Mouse (Mus musculus): ENCODE results near the gene Zmynd11. TPM values are rescaled to one million over a fixed set of nuclear protein-coding genes. Genes with fewer than 3 reads are reported as not detected.
A peak's percentile ranks its signal among the peaks of the same experiment; 100 is the strongest.
"Not testable (repeated sequence)": the region's sequence is repeated elsewhere in the genome, so short reads cannot be mapped to it uniquely, and the experiment has no call there.

The Zmynd11 gene
- polyA plus RNA-seq, 1 experiment from 2014 or later: 104 TPM

GRCm38 (mm10) chr13:9757842-9758491, 7.2 kb downstream of the Zmynd11 start:
- H3K36me3 ChIP-seq (replicated peaks): no peaks in the 10 kb centered on the region
- peak overlapping the region; percentile 62; the same call in 1 of the 2 replicates for H3K27ac ChIP-seq
- peaks cover 69% of the 10 kb centered on the region for H3K4me1 ChIP-seq
- H3K27me3 ChIP-seq (ENCODE audit: poor library complexity, severe bottlenecking): no peaks in the 10 kb centered on the region
- DNase-seq (ENCODE audit: extremely low spot score, low spot score): no peak
- H3K4me3 ChIP-seq: no peak overlapping the region
- 81% methylated on average over 9 of the region's 9 CpGs for WGBS
- H3K9me3 ChIP-seq: no peaks in the 10 kb centered on the region

DNA sequence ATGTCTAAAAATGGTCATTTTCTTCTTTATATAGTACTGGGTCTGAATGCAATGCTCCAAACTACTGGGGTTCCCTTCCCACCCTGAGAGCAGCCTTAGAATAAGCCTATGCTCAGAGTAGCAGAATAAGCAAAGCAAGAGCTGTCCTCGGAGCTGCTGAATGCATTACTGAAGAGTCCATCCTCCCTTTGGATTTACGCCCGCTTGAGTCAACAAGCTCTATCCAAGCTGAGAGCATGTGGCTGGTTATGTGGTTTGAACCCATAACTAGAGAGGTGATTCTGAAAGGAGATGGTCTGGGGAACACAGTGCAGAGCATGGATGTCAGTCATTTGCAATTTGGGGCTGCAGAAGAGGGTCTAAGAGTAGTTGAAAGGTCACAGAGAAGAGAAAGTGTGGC, 11.4 kb downstream of the Zmynd11 start:
- H3K36me3 ChIP-seq (replicated peaks): no peaks in the 10 kb centered on the region
- WGBS: 60% methylated on average over 3 of the region's 3 CpGs
- H3K27me3 ChIP-seq (ENCODE audit: poor library complexity, severe bottlenecking): no peaks in the 10 kb centered on the region
- no peak overlapping the region for H3K27ac ChIP-seq
- peaks cover 26% of the 10 kb centered on the region for H3K4me1 ChIP-seq
- DNase-seq (ENCODE audit: extremely low spot score, low spot score): no peak
- no peaks in the 10 kb centered on the region for H3K9me3 ChIP-seq
- no peak overlapping the region for H3K4me3 ChIP-seq

- 86% methylated on average over 1 of the region's 1 CpGs for WGBS
- no peaks in the 10 kb centered on the region for H3K27me3 ChIP-seq (ENCODE audit: poor library complexity, severe bottlenecking)
- no peaks in the 10 kb centered on the region for H3K36me3 ChIP-seq (replicated peaks)
- DNase-seq (ENCODE audit: extremely low spot score, low spot score): no peak
- no peaks in the 10 kb centered on the region for H3K9me3 ChIP-seq
- no peak overlapping the region for H3K4me3 ChIP-seq
- H3K4me1 ChIP-seq: peaks cover 14% of the 10 kb centered on the region
- no peak overlapping the region for H3K27ac ChIP-seq
Observed at GRCm38 (mm10) chr13:9750320-9750719, 14.8 kb downstream of the Zmynd11 start.

- H3K9me3 ChIP-seq: no peaks in the 10 kb centered on the region
- H3K4me1 ChIP-seq: peaks cover 14% of the 10 kb centered on the region
- H3K27me3 ChIP-seq (ENCODE audit: poor library complexity, severe bottlenecking): no peaks in the 10 kb centered on the region
- no peak overlapping the region for H3K4me3 ChIP-seq
- H3K27ac ChIP-seq: no peak overlapping the region
- DNase-seq (ENCODE audit: extremely low spot score, low spot score): no peak
- 93% methylated on average over 4 of the region's 4 CpGs for WGBS
- H3K36me3 ChIP-seq (replicated peaks): no peaks in the 10 kb centered on the region
Observed at GRCm38 (mm10) chr13:9749796-9750195, 15.3 kb downstream of the Zmynd11 start.

- H3K9me3 ChIP-seq: no peaks in the 10 kb centered on the region
- DNase-seq (ENCODE audit: extremely low spot score, low spot score): no peak
- H3K4me1 ChIP-seq: 0 out of 2 replicates have a peak, but pooled peaks cover 8% of the 10 kb centered on the region
- H3K27me3 ChIP-seq (ENCODE audit: poor library complexity, severe bottlenecking): no peaks in the 10 kb centered on the region
- H3K27ac ChIP-seq: no peak overlapping the region
- H3K4me3 ChIP-seq: no peak overlapping the region
- 82% methylated on average over 2 of the region's 2 CpGs for WGBS
- H3K36me3 ChIP-seq (replicated peaks): peaks cover 11% of the 10 kb centered on the region
Observed at GRCm38 (mm10) chr13:9738190-9738589, 26.9 kb downstream of the Zmynd11 start.

DNA sequence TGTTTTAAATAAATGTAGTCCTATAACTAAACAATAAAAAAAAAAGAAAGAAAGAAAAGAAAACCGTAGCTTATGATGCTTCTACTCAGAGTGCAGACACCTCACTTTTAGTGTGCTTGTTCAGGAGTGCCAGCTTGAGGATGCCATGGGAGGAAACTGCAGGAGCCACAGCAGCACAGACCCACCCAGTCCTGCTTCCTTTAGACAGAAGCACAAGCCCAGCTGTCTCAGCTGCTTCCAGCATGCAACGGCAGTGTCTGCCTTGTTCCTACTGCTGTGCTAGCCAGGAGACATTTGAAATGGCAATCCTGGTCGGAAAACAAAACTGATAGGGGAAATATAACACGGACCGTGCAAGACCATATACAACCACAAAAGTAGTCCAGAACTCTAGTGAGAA, 28.1 kb downstream of the Zmynd11 start:
- WGBS: 88% methylated on average over 5 of the region's 5 CpGs
- no peak overlapping the region for H3K4me3 ChIP-seq
- peaks cover 18% of the 10 kb centered on the region for H3K36me3 ChIP-seq (replicated peaks)
- 0 out of 2 replicates have a peak, but pooled peaks cover 3% of the 10 kb centered on the region for H3K4me1 ChIP-seq
- H3K27me3 ChIP-seq (ENCODE audit: poor library complexity, severe bottlenecking): no peaks in the 10 kb centered on the region
- DNase-seq (ENCODE audit: extremely low spot score, low spot score): no peak
- H3K27ac ChIP-seq: no peak overlapping the region
- H3K9me3 ChIP-seq: no peaks in the 10 kb centered on the region

DNA sequence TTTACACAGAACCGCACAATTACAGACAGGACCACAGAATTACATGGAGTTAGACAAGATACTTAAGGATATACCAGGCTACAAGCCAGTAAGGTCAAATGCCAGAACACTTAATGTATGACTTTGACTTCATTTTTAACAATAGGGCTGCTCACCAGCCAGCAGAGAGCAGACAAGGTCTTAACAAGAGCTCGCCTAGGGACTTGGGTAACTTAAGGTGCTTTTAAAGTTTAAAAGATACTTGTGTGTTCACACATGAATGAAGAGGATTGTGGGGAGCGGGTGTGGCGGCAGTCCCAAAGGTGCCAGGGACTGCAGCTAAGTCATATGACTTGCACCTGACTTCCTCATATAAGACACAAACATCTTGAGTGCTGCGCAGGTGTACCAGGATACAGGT, 32.9 kb downstream of the Zmynd11 start:
- peaks cover 53% of the 10 kb centered on the region for H3K36me3 ChIP-seq (replicated peaks)
- not testable (repeated sequence) for H3K27ac ChIP-seq; H3K9me3 ChIP-seq; DNase-seq (ENCODE audit: extremely low spot score, low spot score); H3K27me3 ChIP-seq (ENCODE audit: poor library complexity, severe bottlenecking); H3K4me1 ChIP-seq; H3K4me3 ChIP-seq
- 94% methylated on average over 4 of the region's 5 CpGs for WGBS

DNA sequence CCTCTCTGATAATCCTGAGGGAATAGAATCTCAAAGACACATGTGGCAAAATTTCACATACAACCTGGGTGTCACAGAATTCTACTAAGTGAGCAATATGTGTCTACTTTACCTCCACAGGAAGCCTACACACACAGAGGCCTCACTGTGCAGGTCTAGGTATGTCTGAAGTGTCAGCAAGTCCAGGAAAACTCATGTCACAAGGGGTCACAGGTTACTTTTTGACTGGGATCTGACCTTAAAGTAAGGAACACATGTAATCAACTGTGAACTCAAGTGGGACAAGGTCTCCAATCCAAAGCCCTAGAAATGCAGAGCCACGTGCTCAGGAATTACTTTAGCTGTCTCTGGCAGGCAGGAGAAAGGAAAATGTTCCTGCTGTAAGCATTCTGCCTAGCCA, 36.1 kb downstream of the Zmynd11 start:
- H3K9me3 ChIP-seq: no peaks in the 10 kb centered on the region
- no peak overlapping the region for H3K4me3 ChIP-seq
- 0 out of 2 replicates have a peak, but pooled peaks cover 2% of the 10 kb centered on the region for H3K4me1 ChIP-seq
- 90% methylated on average over 1 of the region's 1 CpGs for WGBS
- no peak overlapping the region for H3K27ac ChIP-seq
- H3K27me3 ChIP-seq (ENCODE audit: poor library complexity, severe bottlenecking): no peaks in the 10 kb centered on the region
- DNase-seq (ENCODE audit: extremely low spot score, low spot score): no peak
- peaks cover 74% of the 10 kb centered on the region for H3K36me3 ChIP-seq (replicated peaks)

DNA sequence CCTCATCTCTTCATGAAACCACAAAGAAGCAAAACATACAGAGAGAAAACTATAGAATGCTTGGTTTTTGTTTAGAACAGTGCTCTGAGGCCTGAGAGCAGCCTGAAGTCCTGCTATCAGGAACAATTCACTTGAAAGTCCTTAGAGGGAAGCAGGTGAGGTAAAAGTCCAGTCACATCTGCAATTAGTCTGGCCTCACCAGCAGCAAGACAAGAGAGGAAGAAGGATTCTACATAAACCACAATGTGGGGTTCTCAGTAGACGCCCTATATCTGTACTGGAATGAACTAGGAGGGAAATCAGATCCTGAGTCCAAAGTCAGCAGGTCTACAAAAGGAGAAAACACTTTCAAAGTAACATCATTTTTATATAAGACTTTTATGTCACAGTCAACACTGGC, 49.9 kb downstream of the Zmynd11 start:
- H3K27ac ChIP-seq: no peak overlapping the region
- WGBS: 97% methylated on average over 1 of the region's 1 CpGs
- no peak for DNase-seq (ENCODE audit: extremely low spot score, low spot score)
- H3K27me3 ChIP-seq (ENCODE audit: poor library complexity, severe bottlenecking): no peaks in the 10 kb centered on the region
- peaks cover 31% of the 10 kb centered on the region for H3K36me3 ChIP-seq (replicated peaks)
- H3K4me1 ChIP-seq: no peaks in the 10 kb centered on the region
- no peak overlapping the region for H3K4me3 ChIP-seq
- H3K9me3 ChIP-seq: no peaks in the 10 kb centered on the region

DNA sequence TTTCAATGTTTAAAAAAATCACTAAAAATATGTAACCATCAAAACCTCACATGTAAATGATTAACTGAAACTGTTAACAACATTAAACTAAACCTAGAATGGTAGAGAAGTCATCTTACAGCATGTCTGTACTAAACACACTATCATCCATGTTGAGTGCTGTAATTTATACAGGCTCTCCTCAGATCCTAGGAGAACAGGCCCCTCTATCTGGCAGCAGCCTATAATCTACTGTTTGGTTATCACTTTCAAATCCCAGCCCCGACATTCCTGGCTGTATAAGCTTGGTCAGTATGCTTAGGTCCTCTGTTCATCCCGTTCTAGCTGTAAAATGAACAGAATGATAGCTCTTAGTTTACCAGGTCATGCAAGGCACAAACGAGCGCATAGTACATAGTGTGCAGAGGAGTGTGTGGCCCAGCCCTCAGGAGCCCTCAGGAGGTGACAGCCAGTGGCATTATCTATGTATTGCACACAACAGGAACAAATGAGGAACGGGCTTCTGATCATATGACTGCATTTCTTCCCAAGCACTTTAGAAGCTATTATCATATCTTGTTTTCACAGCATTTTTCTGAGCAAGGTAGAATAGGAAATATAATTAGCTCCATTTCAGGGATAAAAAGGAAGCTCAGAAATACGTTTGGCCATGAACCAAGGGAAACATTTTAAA, 51.5 kb downstream of the Zmynd11 start:
- H3K27me3 ChIP-seq (ENCODE audit: poor library complexity, severe bottlenecking): no peaks in the 10 kb centered on the region
- no peak for DNase-seq (ENCODE audit: extremely low spot score, low spot score)
- WGBS: 90% methylated on average over 6 of the region's 6 CpGs
- H3K4me1 ChIP-seq: no peaks in the 10 kb centered on the region
- no peak overlapping the region for H3K27ac ChIP-seq
- no peak overlapping the region for H3K4me3 ChIP-seq
- H3K9me3 ChIP-seq: no peaks in the 10 kb centered on the region
- H3K36me3 ChIP-seq (replicated peaks): peaks cover 31% of the 10 kb centered on the region

- Histone ChIP-seq H3K9me3 (no peaks in the 10 kb centered on the region), H3K4me1 (no peaks in the 10 kb centered on the region), H3K4me3 (no peak overlapping the region), H3K36me3 (replicated peaks) (peaks cover 32% of the 10 kb centered on the region), H3K27me3 (ENCODE audit: poor library complexity, severe bottlenecking) (no peaks in the 10 kb centered on the region), H3K27ac (no peak overlapping the region)
- DNase-seq (ENCODE audit: extremely low spot score, low spot score): no peak
- 92% methylated on average over 3 of the region's 3 CpGs for WGBS
Observed at GRCm38 (mm10) chr13:9712971-9713370, 52.2 kb downstream of the Zmynd11 start.

- no peaks in the 10 kb centered on the region for H3K27me3 ChIP-seq (ENCODE audit: poor library complexity, severe bottlenecking)
- H3K36me3 ChIP-seq (replicated peaks): peaks cover 34% of the 10 kb centered on the region
- no peak for DNase-seq (ENCODE audit: extremely low spot score, low spot score)
- no peaks in the 10 kb centered on the region for H3K4me1 ChIP-seq
- H3K4me3 ChIP-seq: no peak overlapping the region
- WGBS: 87% methylated on average over 1 of the region's 1 CpGs
- no peaks in the 10 kb centered on the region for H3K9me3 ChIP-seq
- no peak overlapping the region for H3K27ac ChIP-seq
Observed at GRCm38 (mm10) chr13:9712409-9712808, 52.7 kb downstream of the Zmynd11 start.

DNA sequence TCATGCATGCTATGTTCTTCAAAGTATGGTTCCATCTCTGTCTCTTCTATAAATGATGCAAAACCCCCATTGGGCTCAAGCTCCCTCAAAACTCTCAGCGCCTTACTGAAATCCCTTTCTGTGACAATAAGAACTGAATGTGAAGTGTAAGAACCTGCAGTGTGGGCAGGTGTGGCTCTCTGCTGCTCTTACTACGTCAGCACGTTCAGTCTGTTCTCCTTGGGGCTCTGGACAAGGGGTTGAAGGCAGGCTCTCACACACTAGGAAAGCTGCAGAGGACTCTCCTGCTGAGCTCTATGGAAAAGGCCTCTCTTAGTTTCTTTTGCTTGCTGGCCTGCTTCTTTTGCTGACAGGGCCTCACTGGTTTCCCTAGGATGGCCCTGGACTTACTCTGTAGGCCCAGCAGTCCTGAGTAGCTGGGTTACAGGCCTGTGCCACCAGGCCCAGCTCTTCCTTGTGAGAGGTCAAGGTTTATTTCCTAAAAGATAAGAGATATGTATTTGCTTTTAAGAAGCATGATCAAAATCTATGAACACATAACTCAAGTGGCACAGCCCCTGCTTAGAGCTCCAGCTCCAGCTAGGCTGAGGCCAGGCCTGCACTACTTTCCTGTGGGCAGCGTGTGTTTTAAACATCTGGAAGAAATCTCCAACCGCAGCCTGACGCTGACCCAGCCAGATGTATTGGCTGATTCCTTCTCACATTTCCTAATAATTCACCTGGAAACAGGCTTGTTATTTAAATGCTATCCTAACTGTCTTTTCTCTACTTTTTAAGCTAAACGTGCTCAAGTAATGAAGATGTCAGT, 56.5 kb downstream of the Zmynd11 start:
- Histone ChIP-seq H3K4me1 (no peaks in the 10 kb centered on the region), H3K4me3 (no peak overlapping the region), H3K27ac (no peak overlapping the region), H3K9me3 (no peaks in the 10 kb centered on the region), H3K36me3 (replicated peaks) (peaks cover 47% of the 10 kb centered on the region), H3K27me3 (ENCODE audit: poor library complexity, severe bottlenecking) (no peaks in the 10 kb centered on the region)
- 83% methylated on average over 7 of the region's 7 CpGs for WGBS
- DNase-seq (ENCODE audit: extremely low spot score, low spot score): no peak

All from forebrain, embryonic 10.5 days (tissue).